Mouse (Mus musculus): Measurements from ENCODE around the gene Akr7a5. TPM values are rescaled to one million over a fixed set of nuclear protein-coding genes. Genes with fewer than 3 reads are reported as not detected.

Gene Akr7a5
- polyA plus RNA-seq, 1 experiment from 2014 or later = 210 TPM

Small RNAs within 50 kb of the gene (microRNA-seq; reads per million reads assigned to microRNA genes)
- gene Gm24245 (2.8 reads per million, percentile 13 among the genes with 10 or more reads in this experiment), gene Gm25732 (1.6 reads per million, percentile 3 among the genes with 10 or more reads in this experiment)

Other genes starting within 250 kb of the Akr7a5 start
- gene Htr6, start 235.2 kb upstream of the Akr7a5 start, polyA plus RNA-seq (2015; fragmentation: Nextera tagmentation; extraction: Ambion mirVana) = 0.12 and 0.15 TPM in 2 replicates
- 27.6 and 31.1 TPM in 2 replicates for gene Nbl1, start 217.8 kb upstream of the Akr7a5 start, polyA plus RNA-seq (2015; fragmentation: Nextera tagmentation; extraction: Ambion mirVana)
- 470 and 478 TPM in 2 replicates for gene Minos1, start 179.6 kb upstream of the Akr7a5 start, polyA plus RNA-seq (2015; fragmentation: Nextera tagmentation; extraction: Ambion mirVana)
- 405 and 415 TPM in 2 replicates for gene Capzb, start 117.8 kb upstream of the Akr7a5 start, polyA plus RNA-seq (2015; fragmentation: Nextera tagmentation; extraction: Ambion mirVana)
- gene Pqlc2, start within 50 bp of the Akr7a5 start, polyA plus RNA-seq (2015; fragmentation: Nextera tagmentation; extraction: Ambion mirVana) = 16.9 and 17.6 TPM in 2 replicates
- gene Mrto4, start 41.8 kb downstream of the Akr7a5 start, polyA plus RNA-seq (2015; fragmentation: Nextera tagmentation; extraction: Ambion mirVana) = 122 and 123 TPM in 2 replicates
- gene Emc1, start 41.8 kb downstream of the Akr7a5 start, polyA plus RNA-seq (2015; fragmentation: Nextera tagmentation; extraction: Ambion mirVana) = 27.6 and 32.7 TPM in 2 replicates
- 72.2 and 73.6 TPM in 2 replicates for gene Ubr4, start 41.9 kb downstream of the Akr7a5 start, polyA plus RNA-seq (2015; fragmentation: Nextera tagmentation; extraction: Ambion mirVana)
- gene Iffo2, start 219.8 kb downstream of the Akr7a5 start, polyA plus RNA-seq (2015; fragmentation: Nextera tagmentation; extraction: Ambion mirVana) = 3.2 and 3.7 TPM in 2 replicates